Mouse (Mus musculus) cerebellum, postnatal 10 days (tissue): Measurements from ENCODE around the gene 1810009A15Rik.
"Not testable (repeated sequence)": the region's sequence is repeated elsewhere in the genome, so short reads cannot be mapped to it uniquely, and the experiment has no call there.

Experiments
- DNase-seq, 2 experiments: peaks; one replicate each; pipeline ENCODE4 v3.0.0; 2021; ENCODE audit warnings: mixed read lengths in 2 of 2

1810009A15Rik gene

GRCm38 (mm10) chr19:8880311-8881033 lies 8.2 kb upstream of the 1810009A15Rik start, which contains the start of gene Uqcc3:
Gene Uqcc3 (minus strand): TSS chr19:8880923.
- DNase-seq, result peak; percentile 93

DNA sequence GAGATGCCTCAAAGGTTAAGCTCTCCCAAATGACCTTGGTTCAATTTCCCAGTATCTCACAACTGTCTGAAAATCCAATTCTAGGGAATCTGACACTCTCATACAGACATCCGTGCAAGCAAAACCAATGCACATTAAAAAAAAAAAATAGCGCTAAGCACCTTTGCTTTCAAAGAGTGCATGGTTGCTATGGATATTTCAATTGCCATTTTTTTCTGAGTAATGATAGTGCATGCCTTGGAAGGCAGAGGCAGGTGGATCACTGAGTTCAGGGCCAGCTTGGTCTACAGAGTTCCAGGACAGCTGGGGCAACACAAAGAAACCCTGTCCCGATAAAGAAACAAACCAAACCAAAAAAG lies 7.6 kb upstream of the 1810009A15Rik start:
- no peak for DNase-seq

DNA sequence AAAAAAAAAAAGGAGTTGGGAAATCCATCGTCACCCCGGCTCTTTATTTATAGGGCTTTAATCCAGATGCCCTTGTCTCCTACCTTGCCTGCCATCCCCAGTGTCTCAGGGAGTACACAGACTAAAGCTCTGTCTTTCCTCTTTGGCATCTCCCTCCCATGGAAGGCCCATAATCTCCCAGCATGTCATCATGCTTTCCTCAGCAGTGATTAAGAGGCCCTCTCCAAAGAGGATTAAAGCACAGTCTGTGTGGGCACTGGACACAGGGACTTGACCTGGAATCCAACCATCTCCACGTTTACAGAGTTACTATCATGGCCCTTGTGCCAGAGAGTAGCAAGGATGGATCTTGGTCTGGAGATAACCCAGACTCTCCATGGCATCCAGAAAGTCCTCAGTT lies 5.0 kb upstream of the 1810009A15Rik start, which contains the start of the genes Lbhd1 and Gm49403:
Gene Lbhd1, plus strand, starts transcription at position 117 of the 400 bp plus-strand sequence.
Gene Gm49403, plus strand, starts transcription at position 315 of the 400 bp plus-strand sequence.
- DNase-seq, result no peak

DNA sequence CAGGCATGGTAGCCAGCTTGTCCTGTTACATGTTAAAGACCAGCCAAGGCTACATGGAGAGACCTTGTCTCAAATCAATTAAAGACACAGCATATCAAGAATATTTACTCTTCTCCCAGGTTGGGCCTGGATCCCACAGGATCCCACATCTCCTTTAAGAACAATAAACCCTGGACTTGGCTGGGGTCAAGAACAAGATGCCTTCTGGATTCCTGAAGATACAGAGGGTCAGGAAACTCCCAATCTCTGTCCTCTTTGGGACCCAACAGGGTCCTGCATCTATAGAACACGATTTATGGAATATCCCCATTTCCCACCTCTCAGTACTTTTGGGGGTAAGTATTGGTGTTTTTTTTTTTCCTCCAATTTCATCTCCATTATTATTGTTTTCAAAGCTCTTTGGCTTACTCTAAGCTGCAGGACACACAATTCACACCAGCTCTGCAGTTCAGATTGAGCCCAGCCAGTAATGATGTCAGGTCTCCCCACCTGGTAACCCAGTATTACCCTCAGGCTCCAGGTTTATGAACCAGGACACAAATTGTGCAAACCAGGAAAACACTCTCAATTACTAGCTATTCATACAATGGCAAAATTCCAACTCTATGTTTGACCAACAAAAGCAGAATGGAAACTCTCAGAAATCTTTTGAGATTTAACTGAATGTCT lies 1.6 kb upstream of the 1810009A15Rik start:
- no peak for DNase-seq

GRCm38 (mm10) chr19:8887585-8888463 lies 829 bp upstream of the 1810009A15Rik start:
- no peak for DNase-seq

GRCm38 (mm10) chr19:8892829-8893766 lies 4.4 kb downstream of the 1810009A15Rik start, which contains the start of gene Ints5:
Gene Ints5 (plus strand): TSS chr19:8893005.
- DNase-seq, result peak; percentile 89 to 92

- DNase-seq, result peak; percentile 24 to 25
Observed at GRCm38 (mm10) chr19:8895397-8895960, 6.8 kb downstream of the 1810009A15Rik start.

DNA sequence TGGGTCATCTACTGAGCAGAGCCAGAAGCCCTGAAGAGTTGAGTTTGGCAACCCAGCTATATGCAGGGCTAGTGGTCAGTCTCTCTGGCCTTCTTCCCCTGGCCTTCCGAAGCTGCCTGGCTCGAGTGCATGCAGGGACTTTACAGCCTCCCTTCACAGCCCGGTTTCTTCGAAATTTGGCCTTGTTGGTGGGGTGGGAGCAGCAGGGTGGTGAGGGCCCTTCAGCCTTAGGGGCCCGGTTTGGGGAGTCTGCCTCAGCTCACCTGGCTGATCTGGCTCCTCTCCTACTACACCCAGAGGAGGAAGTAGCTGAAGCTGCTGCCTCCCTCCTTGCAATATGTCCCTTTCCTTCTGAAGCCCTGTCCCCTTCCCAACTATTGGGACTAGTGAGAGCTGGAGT lies 7.6 kb downstream of the 1810009A15Rik start:
- DNase-seq, result not testable (repeated sequence)

GRCm38 (mm10) chr19:8897211-8897864 lies 8.7 kb downstream of the 1810009A15Rik start:
- peak; percentile 69 for DNase-seq

GRCm38 (mm10) chr19:8897865-8898495 lies 9.3 kb downstream of the 1810009A15Rik start, which contains the start of gene Ganab:
Gene Ganab (plus strand): TSS chr19:8898071.
- DNase-seq, result peak; percentile 95 to 97

GRCm38 (mm10) chr19:8898576-8898975 lies 9.9 kb downstream of the 1810009A15Rik start:
- DNase-seq, result no peak

GRCm38 (mm10) chr19:8899079-8899478 lies 10.4 kb downstream of the 1810009A15Rik start:
- DNase-seq, result no peak

DNA sequence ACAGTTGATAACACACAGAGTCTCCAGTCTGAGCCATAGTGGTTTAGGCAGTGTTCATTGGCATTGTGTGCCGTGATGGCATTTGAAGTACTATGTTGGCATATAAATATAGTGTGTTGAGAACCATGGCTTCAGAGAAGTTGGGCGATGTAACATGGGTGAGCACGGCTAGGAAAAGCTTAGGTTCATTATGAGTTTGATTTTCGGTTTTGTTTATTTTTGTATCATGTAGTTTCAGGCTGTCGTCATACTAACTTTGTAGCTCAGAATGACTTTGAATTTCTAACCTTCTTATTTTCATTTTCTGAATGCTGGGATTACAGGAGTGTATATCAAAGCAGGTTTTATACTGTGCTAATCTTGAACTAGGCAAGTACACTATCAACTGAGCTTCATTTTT lies 14.8 kb downstream of the 1810009A15Rik start:
- no peak for DNase-seq

DNA sequence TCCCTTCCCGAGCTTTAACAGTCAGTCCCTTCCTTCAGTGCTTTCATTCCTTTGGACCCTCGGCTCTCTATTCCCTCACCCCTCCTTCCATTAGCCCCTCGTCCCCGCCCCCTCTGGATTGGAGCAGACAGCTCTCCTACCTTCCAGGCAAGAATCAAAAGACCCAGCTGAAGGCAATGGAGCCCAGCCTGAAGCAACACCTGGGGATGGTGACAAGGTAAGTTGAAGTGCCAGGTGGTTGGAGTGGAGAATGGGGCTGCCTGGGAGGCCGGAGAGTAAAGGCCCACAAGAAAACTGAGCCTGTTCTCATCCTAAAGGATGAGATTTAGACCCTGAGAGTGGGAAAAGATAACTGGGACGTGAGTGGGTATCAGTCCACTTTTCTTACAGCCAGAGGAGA lies 19.9 kb downstream of the 1810009A15Rik start:
- no peak for DNase-seq

- no peak for DNase-seq
Observed at GRCm38 (mm10) chr19:8911810-8912209, 23.2 kb downstream of the 1810009A15Rik start.

DNA sequence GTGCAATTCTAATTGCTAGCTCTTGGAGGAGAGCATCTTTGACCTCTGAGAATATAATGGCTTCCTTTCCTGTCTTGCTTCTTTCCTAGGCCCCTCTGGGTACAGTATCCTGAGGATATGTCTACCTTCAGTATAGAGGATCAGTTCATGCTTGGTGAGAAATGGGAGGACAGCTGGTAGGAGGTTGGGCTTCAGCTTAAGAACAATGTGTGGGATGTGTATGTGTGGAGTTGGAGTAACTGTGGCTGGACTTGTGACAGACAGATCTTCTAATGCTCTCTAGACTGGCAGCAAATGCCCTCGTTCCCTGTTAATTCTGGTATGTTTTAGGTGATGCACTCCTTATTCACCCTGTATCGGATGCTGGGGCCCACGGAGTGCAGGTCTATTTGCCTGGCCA lies 25.6 kb downstream of the 1810009A15Rik start:
- no peak for DNase-seq

DNA sequence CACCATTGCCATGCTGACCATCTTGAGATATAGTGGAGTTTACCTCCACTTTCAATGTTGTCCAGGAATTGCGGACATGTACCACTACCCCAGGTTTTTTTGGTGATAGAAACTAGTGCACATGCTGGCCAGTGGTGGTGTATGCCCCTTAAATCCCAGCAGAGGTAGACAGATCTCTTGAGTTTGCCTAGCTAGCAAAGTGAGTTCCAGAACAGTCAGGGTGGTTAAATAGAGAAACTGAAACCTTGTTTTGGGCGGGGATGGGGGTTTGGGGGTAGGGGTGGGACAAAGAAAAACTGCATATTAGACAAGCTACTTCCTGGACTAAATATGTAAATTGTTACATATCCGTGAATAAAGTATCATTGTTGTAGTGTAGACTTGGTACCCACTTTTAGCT lies 30.3 kb downstream of the 1810009A15Rik start:
- no peak for DNase-seq

DNA sequence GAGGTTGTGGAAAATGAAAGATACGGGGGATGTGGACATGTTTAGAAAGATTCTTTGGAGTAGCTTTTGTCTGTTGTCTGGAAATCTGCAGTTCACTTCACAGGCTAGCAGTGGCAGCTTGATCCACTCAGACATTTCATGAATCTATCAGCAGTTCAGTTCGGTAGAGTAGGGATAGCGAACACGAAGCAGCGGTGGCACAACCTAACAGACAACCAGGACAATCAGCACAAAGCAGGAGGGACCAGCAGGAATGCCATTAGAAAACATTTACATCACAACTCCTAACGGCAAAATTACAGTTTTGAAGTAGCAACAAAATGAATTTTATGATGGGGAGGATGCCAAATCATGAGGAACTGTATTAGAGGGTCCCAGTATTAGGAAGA lies 31.0 kb downstream of the 1810009A15Rik start:
- no peak for DNase-seq

GRCm38 (mm10) chr19:8920073-8920736 lies 31.6 kb downstream of the 1810009A15Rik start, which contains the start of gene B3gat3:
Gene B3gat3 (plus strand): TSS chr19:8920374.
- peak; percentile 96 to 97 for DNase-seq

- peak in 1 of 2 experiments; percentile 31 for DNase-seq
Observed at GRCm38 (mm10) chr19:8920836-8921291, 32.2 kb downstream of the 1810009A15Rik start.
